Mouse (Mus musculus) liver, postnatal 0 days (tissue): Measurements from ENCODE around the gene Cog4. TPM values are rescaled to one million over a fixed set of nuclear protein-coding genes. Genes with fewer than 3 reads are reported as not detected.

Experiments
- ATAC-seq: fragments of 200-750 bp; cut with Nextera tagmentation; 2 replicates; pipeline ENCODE4 v1.8.0; 2017; ENCODE audit warnings: mild to moderate bottlenecking, moderate library complexity
- DNase-seq: peaks from one replicate; pipeline ENCODE4 v3.0.0-alpha.2; 2016
- H3K27ac ChIP-seq: fragments of 300-500 bp; sonication (generic); 2 replicates; pipeline ENCODE4 v1.5.1; 2014; ENCODE audit warnings: antibody characterized with exemption, moderate library complexity, mild to moderate bottlenecking, low read depth
- H3K27me3 ChIP-seq: fragments of 300-500 bp; sonication (generic); 2 replicates; pipeline ENCODE4 v1.6.1; 2014; ENCODE audit warnings: low read length, control low read depth, mixed read lengths; ENCODE audit not compliant: insufficient read depth
- H3K36me3 ChIP-seq: fragments of 300-500 bp; sonication (generic); replicated peaks from 2 replicates; pipeline ENCODE4 v1.6.1; 2014; ENCODE audit warnings: mild to moderate bottlenecking, control low read depth, low read length, moderate library complexity, mixed read lengths; ENCODE audit not compliant: insufficient read depth
- H3K4me1 ChIP-seq: fragments of 300-500 bp; sonication (generic); 2 replicates; pipeline ENCODE4 v1.6.1; 2014; ENCODE audit warnings: antibody characterized with exemption, mild to moderate bottlenecking, control low read depth; ENCODE audit not compliant: insufficient read depth
- H3K4me2 ChIP-seq: fragments of 300-500 bp; sonication (generic); 2 replicates; pipeline ENCODE4 v1.6.1; 2014; ENCODE audit warnings: low read depth, mild to moderate bottlenecking, low read length, moderate library complexity, mixed read lengths
- H3K4me3 ChIP-seq: fragments of 300-500 bp; sonication (generic); 2 replicates; pipeline ENCODE4 v1.5.1; 2014; ENCODE audit warnings: low read depth, low read length
- H3K9ac ChIP-seq: fragments of 300-500 bp; sonication (generic); replicated peaks from 2 replicates; pipeline ENCODE4 v1.6.1; 2014; ENCODE audit warnings: mild to moderate bottlenecking, moderate library complexity
- H3K9me3 ChIP-seq: fragments of 300-500 bp; sonication (generic); 2 replicates; pipeline ENCODE4 v1.6.1; 2016; ENCODE audit warnings: mild to moderate bottlenecking, control low read depth, low read length, mixed read lengths
- CTCF ChIP-seq: sonication (generic); IDR thresholded peaks from 2 replicates; pipeline ENCODE4 v1.5.1; 2016; ENCODE audit warnings: antibody characterized with exemption, low read depth
- EP300 ChIP-seq: IDR thresholded peaks from 2 replicates; pipeline ENCODE4 v1.6.1; 2016; ENCODE audit warnings: antibody characterized with exemption, low read depth, mild to moderate bottlenecking
- WGBS: fragments of 180-500 bp; shearing (Covaris S2); extraction: QIAGEN DNeasy Blood & Tissue Kit; methylation state at CpG from one replicate; pipeline ENCODE4 v1.1.7; 2014; ENCODE audit not compliant: insufficient replicate concordance; 5-methylcytosine and 5-hydroxymethylcytosine counted together
- polyA plus RNA-seq: library from polyadenylated mRNA; unstranded; fragments of >200 nt; fragmentation: Nextera tagmentation; extraction: Ambion mirVana; gene quantifications from 2 replicates; pipeline ENCODE4 v1.2.1, GENCODE M21; 2015

Cog4 gene
- polyA plus RNA-seq, 1 experiment from 2014 or later, result 22.7 TPM

- H3K4me1 ChIP-seq, result peaks cover 48% of the 10 kb centered on the region
- peak overlapping the region; percentile 57 for H3K9ac ChIP-seq
- H3K27me3 ChIP-seq, result no peaks in the 10 kb centered on the region
- H3K36me3 ChIP-seq, result 0 out of 2 replicates have a peak, but pooled peaks cover 4% of the 10 kb centered on the region
- ATAC-seq (peak; percentile 49), DNase-seq (peak; percentile 53)
- no peaks in the 10 kb centered on the region for H3K9me3 ChIP-seq
- H3K27ac ChIP-seq, result peak overlapping the region; percentile 69
- H3K4me2 ChIP-seq, result peak overlapping the region; percentile 60
- 0 out of 2 replicates have a peak, but pooled peaks have one; percentile 37 for TF ChIP-seq EP300
- TF ChIP-seq CTCF, result no peak
- H3K4me3 ChIP-seq, result 0 out of 2 replicates have a peak overlapping the region, but pooled peaks have one; percentile 10
- WGBS, result 48% methylated on average over 12 of the region's 12 CpGs
Observed at GRCm38 (mm10) chr8:110931176-110931939, 85.0 kb downstream of the Cog4 start.

Other genes starting within 250 kb of the Cog4 start
- gene Vac14, start 228.0 kb upstream of the Cog4 start, polyA plus RNA-seq, result 5.5 and 6.5 TPM in 2 replicates
- 0.95 and 1.2 TPM in 2 replicates for gene Mtss1l, start 125.1 kb upstream of the Cog4 start, polyA plus RNA-seq
- gene Il34, start 40.7 kb upstream of the Cog4 start, polyA plus RNA-seq, result 0.47 and 0.91 TPM in 2 replicates
- 24.9 and 31.2 TPM in 2 replicates for gene Sf3b3, start 187 bp downstream of the Cog4 start, polyA plus RNA-seq
- 1.9 and 2.2 TPM in 2 replicates for gene Fuk, start 55.9 kb downstream of the Cog4 start, polyA plus RNA-seq
- gene St3gal2, start 73.3 kb downstream of the Cog4 start, polyA plus RNA-seq, result 8.1 and 10.1 TPM in 2 replicates
- 6.9 and 7.0 TPM in 2 replicates for gene Ddx19a, start 151.2 kb downstream of the Cog4 start, polyA plus RNA-seq
- gene Ddx19b, start 185.2 kb downstream of the Cog4 start, polyA plus RNA-seq, result 3.5 and 3.9 TPM in 2 replicates
- gene Aars, start 186.5 kb downstream of the Cog4 start, polyA plus RNA-seq, result 23.1 and 26.0 TPM in 2 replicates
- 6.1 and 7.0 TPM in 2 replicates for gene Exosc6, start 209.7 kb downstream of the Cog4 start, polyA plus RNA-seq
- not detected in 2 replicates for gene Clec18a, start 245.8 kb downstream of the Cog4 start, polyA plus RNA-seq
- 2.0 and 3.3 TPM in 2 replicates for gene Pdpr, start 248.0 kb downstream of the Cog4 start, polyA plus RNA-seq